Mouse (Mus musculus) liver, embryonic 11.5 days (tissue): ENCODE measurements around the gene L1cam. TPM values are rescaled to one million over a fixed set of nuclear protein-coding genes. Genes with fewer than 3 reads are reported as not detected.

Experiments used
- ATAC-seq: fragments of 200-750 bp; cut with Nextera tagmentation; replicated peaks from 2 replicates; pipeline ENCODE4 v1.8.0; 2017; ENCODE audit warnings: moderate number of reproducible peaks, mild to moderate bottlenecking, moderate TSS enrichment, moderate library complexity; ENCODE audit not compliant: low FRiP score
- DNase-seq: peaks from one replicate; pipeline ENCODE4 v3.0.0-alpha.2; 2017; ENCODE audit warnings: low spot score
- H3K27ac ChIP-seq: fragments of 300-500 bp; sonication (generic); 2 replicates; pipeline ENCODE4 v1.5.1; 2014; ENCODE audit warnings: mild to moderate bottlenecking, low read depth, low read length, control low read depth
- H3K27me3 ChIP-seq: fragments of 300-500 bp; sonication (generic); replicated peaks from 2 replicates; pipeline ENCODE4 v1.6.1; 2014; ENCODE audit warnings: low read length, mixed read lengths; ENCODE audit not compliant: control insufficient read depth, insufficient read depth
- H3K36me3 ChIP-seq: fragments of 300-500 bp; sonication (generic); 2 replicates; pipeline ENCODE4 v1.6.1; 2014; ENCODE audit warnings: mild to moderate bottlenecking, low read length, moderate library complexity, mixed read lengths; ENCODE audit not compliant: control insufficient read depth, insufficient read depth
- H3K4me1 ChIP-seq: fragments of 300-500 bp; sonication (generic); replicated peaks from 2 replicates; pipeline ENCODE4 v1.6.1; 2014; ENCODE audit warnings: low read length, mixed read lengths; ENCODE audit not compliant: control insufficient read depth, insufficient read depth
- H3K4me2 ChIP-seq: fragments of 300-500 bp; sonication (generic); 2 replicates; pipeline ENCODE4 v1.6.1; 2014; ENCODE audit warnings: mild to moderate bottlenecking, control low read depth, moderate library complexity
- H3K4me3 ChIP-seq: fragments of 300-500 bp; sonication (generic); 2 replicates; pipeline ENCODE4 v1.5.1; 2014; ENCODE audit warnings: low read depth, low read length, control low read depth
- H3K9ac ChIP-seq: fragments of 300-500 bp; sonication (generic); 2 replicates; pipeline ENCODE4 v1.6.1; 2014; ENCODE audit warnings: low read depth, low read length, control low read depth
- H3K9me3 ChIP-seq: fragments of 300-500 bp; sonication (generic); 2 replicates; pipeline ENCODE4 v1.6.1; 2016; ENCODE audit warnings: low read length, inconsistent platforms, mixed read lengths; ENCODE audit not compliant: control insufficient read depth
- WGBS: fragments of 180-500 bp; shearing (Covaris S2); extraction: QIAGEN DNeasy Blood & Tissue Kit; methylation state at CpG from one replicate; pipeline ENCODE4 v1.1.7; 2014; 5-methylcytosine and 5-hydroxymethylcytosine counted together
- polyA plus RNA-seq: library from polyadenylated mRNA; unstranded; fragments of >200 nt; fragmentation: Nextera tagmentation; extraction: Ambion mirVana; gene quantifications from 2 replicates; pipeline ENCODE4 v1.2.1, GENCODE M21; 2014

The L1cam gene
- polyA plus RNA-seq, 1 experiment from 2014 or later = 0.95 TPM

DNA sequence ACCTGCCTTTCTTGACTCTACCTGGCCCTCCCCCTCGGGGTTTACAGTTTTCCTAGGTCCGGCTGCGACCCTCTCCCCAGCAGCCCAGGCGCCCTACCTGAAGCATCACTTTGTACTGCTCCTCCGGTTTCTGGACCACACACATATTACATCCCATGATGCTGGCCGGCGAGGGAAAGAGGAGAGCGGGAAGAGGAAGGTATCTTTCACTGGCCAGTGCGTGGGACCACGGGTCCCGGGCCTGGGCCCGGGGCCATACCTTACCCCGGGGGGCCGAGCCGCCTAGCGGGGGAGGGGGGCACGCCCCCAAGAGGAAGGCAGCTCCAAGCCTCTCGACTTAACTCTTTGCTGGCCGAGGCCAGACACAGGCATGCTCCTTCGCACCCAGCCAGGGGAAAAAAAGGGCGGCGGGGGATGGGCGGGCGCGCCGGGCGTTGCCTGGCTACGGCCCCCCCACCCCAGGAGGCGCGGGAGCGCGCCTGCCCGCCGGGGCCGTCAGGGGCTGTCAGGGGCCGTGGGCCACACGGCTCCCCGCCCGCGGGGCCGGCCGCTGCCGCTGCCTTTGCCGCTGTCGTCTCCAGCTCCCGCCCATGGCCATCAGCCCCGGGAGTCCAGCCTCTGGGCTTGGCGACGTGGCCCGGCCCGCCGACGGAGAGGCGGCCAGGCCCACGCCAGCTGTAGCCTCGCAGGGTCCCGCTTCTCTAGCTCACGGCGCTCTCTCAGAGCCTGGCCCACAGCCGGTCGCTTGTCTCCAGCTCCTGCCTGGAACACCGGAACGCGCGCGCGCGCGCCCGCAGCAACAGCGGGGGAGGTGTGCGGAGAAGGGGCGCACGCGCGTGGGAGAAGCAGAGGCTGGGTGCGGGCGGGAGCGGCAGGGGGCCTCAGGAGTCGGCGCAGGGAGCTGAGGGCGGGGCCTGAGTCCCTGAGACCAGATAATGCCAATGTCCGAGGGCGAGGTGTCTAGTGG is 71.4 kb downstream of the L1cam start, which contains the start of gene Pdzd4:
TSS of gene Pdzd4 (minus strand) at position 785 of the 967 bp plus-strand sequence.
- 11% methylated on average over 71 of the region's 84 CpGs for WGBS
- Histone ChIP-seq H3K4me3 (peak within 1 kb of the TSS; percentile 56), H3K36me3 (no peaks in the 10 kb centered on the region), H3K27me3 (peaks cover 40% of the 10 kb centered on the region), H3K9me3 (no peaks in the 10 kb centered on the region), H3K27ac (no peak within 1 kb of the TSS), H3K4me1 (0 out of 2 replicates have a peak, but pooled peaks cover 3% of the 10 kb centered on the region), H3K9ac (peak within 1 kb of the TSS; percentile 43; the same call in 1 of the 2 replicates), H3K4me2 (peak within 1 kb of the TSS; percentile 81)
- ATAC-seq (no peak; the same call in 1 of the 2 replicates), DNase-seq (peak; percentile 47)

DNA sequence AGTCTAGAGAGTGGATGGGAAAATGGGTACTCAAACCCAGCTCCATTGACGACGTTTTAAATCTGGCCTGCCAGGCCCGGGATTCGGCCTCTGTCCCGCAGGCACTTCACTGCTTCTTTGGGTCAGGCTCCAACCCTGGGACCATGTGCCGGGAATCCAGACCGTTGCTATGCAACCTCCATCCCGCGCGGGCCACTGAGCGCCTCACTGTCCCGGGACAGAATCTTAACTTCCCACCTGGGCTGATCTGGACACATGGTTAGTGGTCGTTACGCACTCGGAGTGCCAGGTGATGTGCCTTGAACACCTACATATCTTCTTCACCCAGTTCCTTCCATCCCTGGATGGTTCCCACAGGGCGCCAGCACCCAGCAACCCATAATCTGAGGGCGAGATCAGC is 72.2 kb downstream of the L1cam start:
- no peaks in the 10 kb centered on the region for H3K9me3 ChIP-seq
- H3K4me1 ChIP-seq = 0 out of 2 replicates have a peak, but pooled peaks cover 3% of the 10 kb centered on the region
- peak overlapping the region; percentile 81 for H3K4me2 ChIP-seq
- peak overlapping the region; percentile 56 for H3K4me3 ChIP-seq
- H3K27ac ChIP-seq = no peak overlapping the region
- ATAC-seq (no peak), DNase-seq (no peak)
- no peak overlapping the region for H3K9ac ChIP-seq
- H3K36me3 ChIP-seq = no peaks in the 10 kb centered on the region
- WGBS = 16% methylated on average over 17 of the region's 17 CpGs
- H3K27me3 ChIP-seq = peaks cover 40% of the 10 kb centered on the region

DNA sequence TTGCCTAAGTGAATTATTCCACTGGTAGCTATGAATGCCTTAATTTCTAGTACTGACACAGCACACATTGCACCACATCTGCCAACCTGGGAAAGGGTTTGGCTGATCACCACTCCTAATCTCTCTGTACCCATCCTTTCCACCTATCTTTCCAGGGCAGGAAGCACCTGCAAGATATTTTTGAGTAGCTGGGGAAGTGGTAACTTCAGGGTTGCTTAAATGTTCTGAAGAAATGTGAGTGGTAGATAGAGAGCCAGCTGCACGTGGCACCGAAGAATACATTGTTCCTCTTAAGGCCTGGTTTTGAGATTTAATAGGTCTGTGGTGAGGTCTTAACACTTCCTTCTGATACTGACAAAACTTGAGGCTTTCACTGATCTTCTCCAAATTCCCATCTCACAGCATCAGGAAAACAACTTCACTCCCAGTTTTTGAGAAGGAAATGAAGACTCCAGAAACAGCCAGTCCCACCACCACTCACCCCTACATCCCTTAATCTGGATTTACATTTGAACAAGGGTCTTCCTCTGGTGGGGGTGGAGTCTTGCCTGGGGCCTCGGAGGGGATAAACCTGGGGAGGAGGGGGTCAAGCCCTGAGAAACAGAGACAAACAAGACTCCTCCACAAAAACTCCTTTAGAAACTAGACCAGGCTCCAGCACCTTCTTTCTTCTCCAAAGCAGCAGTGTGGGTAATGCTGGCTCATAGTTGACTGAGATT is 79.2 kb downstream of the L1cam start:
- 18% methylated on average over 3 of the region's 3 CpGs for WGBS
- no peak for ATAC-seq
- H3K27me3 ChIP-seq = 0 out of 2 replicates have a peak, but pooled peaks cover 8% of the 10 kb centered on the region
- no peak overlapping the region for H3K4me2 ChIP-seq
- H3K9ac ChIP-seq = no peak overlapping the region
- no peaks in the 10 kb centered on the region for H3K9me3 ChIP-seq
- no peaks in the 10 kb centered on the region for H3K36me3 ChIP-seq
- H3K4me3 ChIP-seq = no peak overlapping the region
- no peak for DNase-seq
- no peak overlapping the region for H3K27ac ChIP-seq
- no peaks in the 10 kb centered on the region for H3K4me1 ChIP-seq

DNA sequence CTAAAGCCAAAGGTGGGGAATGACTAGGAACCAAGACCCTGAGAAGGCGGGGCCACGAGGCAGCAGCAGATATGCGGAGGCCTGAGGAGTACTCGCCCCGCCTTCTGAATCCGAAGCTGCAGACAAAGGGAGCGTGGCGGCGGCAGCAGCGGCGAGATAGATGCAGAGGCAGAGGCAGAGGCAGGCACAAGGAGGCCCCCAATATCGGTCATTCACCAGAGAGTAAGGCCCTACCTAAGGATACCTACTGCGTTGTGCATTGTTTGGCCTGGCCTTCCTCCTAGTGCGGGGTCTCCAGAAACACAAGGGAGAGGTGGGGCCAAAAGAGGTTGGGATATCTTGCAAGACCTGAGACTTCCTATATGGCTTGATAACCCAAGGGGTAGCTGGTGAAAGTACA is 80.8 kb downstream of the L1cam start:
- no peak for ATAC-seq
- WGBS = 17% methylated on average over 14 of the region's 14 CpGs

GRCm38 (mm10) chrX:73805814-73806213 is 90.1 kb downstream of the L1cam start:
- H3K4me3 ChIP-seq = no peak overlapping the region
- H3K4me2 ChIP-seq = no peak overlapping the region
- ATAC-seq (no peak), DNase-seq (no peak)
- H3K36me3 ChIP-seq = no peaks in the 10 kb centered on the region
- no peak overlapping the region for H3K27ac ChIP-seq
- 55% methylated on average over 1 of the region's 1 CpGs for WGBS
- no peaks in the 10 kb centered on the region for H3K4me1 ChIP-seq
- no peak overlapping the region for H3K9ac ChIP-seq
- H3K27me3 ChIP-seq = no peaks in the 10 kb centered on the region
- no peaks in the 10 kb centered on the region for H3K9me3 ChIP-seq

More for the DNA sequence above, 80.8 kb downstream of the L1cam start:
- H3K27me3 ChIP-seq = 0 out of 2 replicates have a peak, but pooled peaks cover 4% of the 10 kb centered on the region
- no peaks in the 10 kb centered on the region for H3K9me3 ChIP-seq
- no peak for DNase-seq
- H3K4me1 ChIP-seq = no peaks in the 10 kb centered on the region
- no peaks in the 10 kb centered on the region for H3K36me3 ChIP-seq
- no peak overlapping the region for H3K27ac ChIP-seq
- peak overlapping the region; percentile 49 for H3K4me2 ChIP-seq
- no peak overlapping the region for H3K4me3 ChIP-seq
- H3K9ac ChIP-seq = no peak overlapping the region

Other genes with a start within 250 kb of the L1cam start
- gene Pnck, start 236.0 kb downstream of the L1cam start, polyA plus RNA-seq = 2.2 and 2.3 TPM in 2 replicates
- 2.2 and 2.4 TPM in 2 replicates for gene Slc6a8, start 223.0 kb downstream of the L1cam start, polyA plus RNA-seq
- gene Bcap31, start 179.9 kb downstream of the L1cam start, polyA plus RNA-seq = 258 and 265 TPM in 2 replicates
- gene Abcd1, start 179.5 kb downstream of the L1cam start, polyA plus RNA-seq = 13.0 and 13.3 TPM in 2 replicates
- 0.36 and 0.49 TPM in 2 replicates for gene Plxnb3, start 139.0 kb downstream of the L1cam start, polyA plus RNA-seq
- 0.81 and 1.3 TPM in 2 replicates for gene Srpk3, start 121.7 kb downstream of the L1cam start, polyA plus RNA-seq
- 196 and 206 TPM in 2 replicates for gene Idh3g, start 109.2 kb downstream of the L1cam start, polyA plus RNA-seq
- gene Ssr4, start 109.1 kb downstream of the L1cam start, polyA plus RNA-seq = 207 and 230 TPM in 2 replicates
- gene Pdzd4, start 71.1 kb downstream of the L1cam start, polyA plus RNA-seq = 0.25 and 0.86 TPM in 2 replicates
- gene Avpr2, start 4.0 kb downstream of the L1cam start, polyA plus RNA-seq = 0.17 and 0.22 TPM in 2 replicates
- 10.2 and 12.9 TPM in 2 replicates for gene Arhgap4, start 25.8 kb upstream of the L1cam start, polyA plus RNA-seq
- 210 TPM in 2 replicates for gene Naa10, start 25.8 kb upstream of the L1cam start, polyA plus RNA-seq
- gene Renbp, start 34.7 kb upstream of the L1cam start, polyA plus RNA-seq = 30.3 and 32.5 TPM in 2 replicates
- 68.6 and 72.8 TPM in 2 replicates for gene Hcfc1, start 70.3 kb upstream of the L1cam start, polyA plus RNA-seq
- 51.8 and 61.0 TPM in 2 replicates for gene Irak1, start 127.8 kb upstream of the L1cam start, polyA plus RNA-seq
- gene Opn1mw, start 231.4 kb upstream of the L1cam start, polyA plus RNA-seq = not detected in 2 replicates
- 10.5 and 11.8 TPM in 2 replicates for gene Mecp2, start 239.3 kb upstream of the L1cam start, polyA plus RNA-seq